Mouse (Mus musculus) heart, postnatal 0 days (tissue): ENCODE data around the gene Schip1.

Source experiments
- CTCF ChIP-seq: IDR thresholded peaks from 2 replicates; pipeline ENCODE4 v1.5.1; 2016; ENCODE audit warnings: antibody characterized with exemption, control low read depth, low read depth
- EP300 ChIP-seq: IDR thresholded peaks from 2 replicates; pipeline ENCODE4 v1.6.1; 2016; ENCODE audit warnings: antibody characterized with exemption, low read depth

DNA sequence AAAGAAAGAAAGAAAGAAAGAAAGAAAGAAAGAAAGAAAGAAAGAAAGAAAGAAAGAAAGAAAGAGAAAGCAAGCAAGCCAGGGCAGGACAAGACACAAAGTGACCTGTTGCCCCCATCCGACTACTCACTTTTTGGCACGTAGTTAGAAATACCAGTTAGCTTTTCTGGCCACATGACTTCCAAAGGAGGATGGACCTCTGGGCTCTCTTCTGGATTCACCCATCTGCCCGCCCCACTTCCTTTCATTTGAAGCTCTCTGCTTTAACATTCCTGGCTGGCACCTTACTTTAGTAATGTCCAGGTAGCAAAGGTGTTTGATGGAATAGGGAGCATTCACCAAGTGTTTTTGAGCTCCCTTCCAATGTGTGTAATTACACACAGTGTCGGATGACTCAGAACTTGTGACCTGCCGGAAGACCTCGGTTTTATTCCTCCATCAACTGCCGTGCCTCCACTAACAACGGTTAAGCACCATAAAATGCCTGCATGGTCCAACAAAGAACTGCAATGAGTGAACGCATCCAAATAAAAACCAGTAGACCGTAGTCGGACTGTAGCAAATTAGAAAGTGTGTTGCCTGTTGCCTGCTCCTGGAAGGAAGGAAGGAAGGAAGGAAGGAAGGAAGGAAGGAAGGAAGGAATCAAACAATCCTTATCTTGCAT is 546.1 kb downstream of the Schip1 start:
- TF ChIP-seq CTCF (no peak), EP300 (no peak)
